Mouse (Mus musculus): Measurements from ENCODE around the gene Cped1.

The Cped1 gene

DNA sequence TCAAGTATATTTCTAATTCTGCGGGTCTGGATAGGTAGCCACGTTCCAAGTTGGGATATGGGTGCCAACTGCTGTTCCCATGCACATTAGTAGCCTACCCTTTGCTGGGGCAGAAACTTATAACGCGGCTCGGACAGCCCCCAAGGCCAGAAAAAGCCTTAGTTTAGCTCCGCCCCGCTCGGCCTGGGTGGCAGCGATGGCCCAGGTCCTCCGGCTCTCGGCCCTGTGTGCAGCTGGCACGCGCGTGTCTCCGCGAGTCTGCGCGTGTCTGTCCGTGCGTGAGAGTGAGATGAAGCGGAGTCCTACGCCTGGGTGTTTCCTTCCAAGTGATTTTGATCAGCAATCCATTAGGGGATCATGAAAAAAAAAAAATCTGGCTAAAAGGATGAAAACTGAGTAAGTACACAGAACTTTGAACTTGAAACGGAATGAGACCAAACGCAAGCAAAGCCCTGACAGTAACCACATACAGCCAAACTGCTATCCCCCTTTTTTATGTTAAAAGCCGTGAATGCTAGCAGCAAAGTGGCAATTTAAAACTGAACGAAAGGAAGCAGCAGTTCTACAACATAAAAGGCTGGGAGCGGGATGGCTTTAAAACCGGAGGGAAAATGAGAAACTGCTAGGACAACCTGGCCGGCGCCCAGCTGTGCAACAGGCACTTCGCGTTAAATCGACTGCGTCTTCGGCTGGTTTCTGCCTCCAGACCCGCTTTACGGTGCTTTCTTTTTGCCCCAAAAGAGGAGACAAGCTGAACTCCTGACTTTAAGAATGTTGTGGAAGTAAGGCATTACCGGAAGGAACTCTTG lies at the start of gene Cped1:
Gene Cped1 (plus strand): TSS at position 185 of the 809 bp plus-strand sequence.
- no peak for DNase-seq

DNA sequence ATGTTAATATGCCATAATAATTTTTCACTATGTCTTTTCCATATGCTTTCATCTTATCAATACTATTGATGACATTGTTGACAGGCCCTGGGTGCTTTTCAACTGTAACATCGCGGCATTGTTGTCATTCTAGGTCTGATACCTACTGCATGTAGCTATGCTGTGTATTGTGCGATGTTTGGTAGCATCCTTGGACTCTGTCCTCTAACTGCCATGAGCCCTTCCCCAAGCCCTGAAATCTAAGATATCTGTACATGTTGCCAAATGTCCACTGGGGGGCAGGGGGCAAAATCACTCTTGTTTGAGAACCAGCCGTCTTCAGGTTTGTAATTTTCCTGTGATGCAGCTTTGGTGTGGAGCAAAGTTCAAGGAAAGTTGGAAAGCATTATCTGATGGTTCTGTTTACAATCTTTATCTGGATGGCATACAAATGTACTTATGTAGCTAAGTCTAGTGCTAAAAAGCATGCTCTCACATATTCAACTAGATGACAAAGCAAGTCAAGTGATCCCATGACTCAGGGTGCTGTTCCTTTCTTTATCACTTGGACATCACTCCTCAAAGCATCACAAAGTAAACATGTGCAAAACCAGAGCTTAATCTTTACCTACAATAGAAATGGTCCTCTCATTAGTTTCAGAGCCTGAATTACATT lies 47.6 kb upstream of the Cped1 start:
- no peak for DNase-seq

DNA sequence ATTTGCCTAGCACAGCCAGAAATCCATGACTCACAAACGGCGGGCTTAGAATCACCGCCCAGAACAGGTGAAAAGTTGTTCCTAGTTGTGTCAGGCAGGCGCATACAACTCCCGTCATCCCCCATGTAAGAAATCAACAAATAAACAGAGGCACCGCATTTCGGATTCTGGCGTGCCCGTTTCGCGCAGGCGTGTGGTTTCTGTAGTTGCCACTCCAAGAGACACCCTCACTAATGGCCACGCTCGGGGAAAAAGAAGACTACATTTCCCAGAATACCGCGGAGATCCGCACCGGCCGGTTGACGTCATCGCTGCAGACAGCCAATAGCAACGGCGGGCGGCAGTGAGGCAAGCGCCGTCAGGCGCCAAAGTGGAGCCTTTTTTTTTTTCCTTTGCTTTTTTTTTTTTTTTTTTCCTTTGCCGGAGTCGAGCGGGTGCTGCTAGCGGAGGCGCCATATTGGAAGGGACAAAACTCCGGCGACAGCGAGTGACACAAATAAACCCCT lies 36.4 kb upstream of the Cped1 start, which contains the start of gene Ing3:
Gene Ing3 (plus strand): TSS at position 346 of the 506 bp plus-strand sequence.
- peak; percentile 96 for DNase-seq

DNA sequence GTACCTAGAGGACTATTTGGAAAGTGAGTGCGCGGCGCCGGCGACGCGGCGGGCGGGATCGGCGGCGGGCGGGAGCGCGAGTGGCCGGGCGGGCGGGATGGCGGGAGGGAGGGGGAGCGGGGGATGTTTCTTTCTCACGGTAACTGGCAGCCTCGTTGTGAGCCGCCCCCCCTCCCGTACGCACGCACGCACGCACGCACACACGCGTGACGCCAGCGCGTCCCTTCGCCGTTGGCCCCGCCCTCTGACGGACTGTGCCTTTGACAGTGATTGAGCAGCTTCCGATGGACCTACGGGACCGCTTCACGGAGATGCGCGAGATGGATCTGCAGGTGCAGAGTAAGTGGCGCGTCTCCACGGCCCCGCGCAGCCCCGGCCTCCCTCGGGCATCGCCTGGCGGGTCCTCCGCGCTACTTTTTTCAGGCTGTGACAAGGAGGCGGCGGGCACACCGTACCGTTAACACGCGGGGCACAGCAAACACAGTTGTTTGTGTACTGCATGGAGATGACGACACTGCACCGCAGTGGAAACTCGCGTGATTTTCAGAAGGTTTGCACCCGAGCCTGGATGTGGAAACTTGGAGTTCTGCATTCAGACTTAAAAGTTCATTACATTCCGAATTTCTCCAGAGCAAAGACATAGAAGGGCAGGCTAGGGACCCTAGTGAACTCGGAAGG lies 35.8 kb upstream of the Cped1 start:
- DNase-seq, result peak; percentile 98

DNA sequence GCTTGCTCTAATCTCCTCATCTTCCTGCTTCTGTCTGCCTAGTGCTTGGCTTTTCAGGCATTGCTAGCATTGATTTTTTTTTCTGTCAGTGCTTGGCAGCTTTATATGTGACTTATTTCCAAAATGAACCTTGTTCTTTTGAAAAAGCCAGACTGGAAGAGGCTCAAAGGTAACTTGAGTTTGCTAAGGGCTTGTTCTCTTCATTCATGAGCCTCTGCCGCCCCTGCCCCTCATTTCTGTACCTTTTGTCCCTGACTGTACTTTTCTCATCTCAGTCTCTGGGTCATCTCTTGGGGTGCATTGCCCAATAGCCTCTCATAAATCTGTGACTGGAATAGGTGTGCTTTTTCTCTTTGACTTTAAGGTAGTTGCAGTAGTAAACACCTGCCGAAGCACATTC lies 35.0 kb upstream of the Cped1 start:
- no peak for DNase-seq

DNA sequence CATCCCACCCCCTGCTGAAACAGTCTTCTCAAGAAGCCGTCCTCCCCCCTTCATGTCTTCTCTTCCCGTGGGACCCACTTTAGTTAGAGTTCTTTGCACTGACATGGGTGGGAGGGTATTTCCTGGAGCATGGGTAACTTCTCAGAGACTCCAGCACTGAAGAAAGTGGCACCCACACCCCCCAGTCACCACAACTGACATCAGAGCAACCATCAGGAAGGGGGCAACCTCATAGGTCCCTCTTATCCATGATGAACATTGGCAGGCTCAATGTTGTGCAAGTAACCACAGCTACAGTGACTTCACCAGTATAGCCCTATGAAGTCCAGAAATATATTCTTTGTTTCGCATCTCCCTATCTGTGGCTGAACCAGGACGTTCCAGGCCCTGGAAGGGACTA lies 30.2 kb upstream of the Cped1 start:
- DNase-seq, result no peak

DNA sequence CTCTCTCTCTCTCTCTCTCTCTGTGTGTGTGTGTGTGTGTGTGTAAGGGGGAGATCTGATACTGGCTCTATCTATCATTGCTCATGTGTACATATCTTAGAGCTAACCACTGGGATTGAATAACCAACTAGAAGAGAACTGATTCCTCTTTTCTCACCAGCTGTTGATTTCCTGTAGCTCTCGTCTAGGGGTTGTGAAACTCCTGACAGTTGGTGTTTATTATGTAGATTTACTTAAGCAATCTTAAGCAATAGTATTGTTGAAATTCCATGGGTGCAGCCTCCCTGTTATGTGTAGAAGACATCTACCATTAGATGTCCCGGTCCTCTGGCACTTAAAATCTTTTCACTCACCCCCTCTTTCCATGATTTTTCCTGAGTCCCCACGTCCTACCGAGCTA lies 26.8 kb upstream of the Cped1 start:
- DNase-seq, result no peak

DNA sequence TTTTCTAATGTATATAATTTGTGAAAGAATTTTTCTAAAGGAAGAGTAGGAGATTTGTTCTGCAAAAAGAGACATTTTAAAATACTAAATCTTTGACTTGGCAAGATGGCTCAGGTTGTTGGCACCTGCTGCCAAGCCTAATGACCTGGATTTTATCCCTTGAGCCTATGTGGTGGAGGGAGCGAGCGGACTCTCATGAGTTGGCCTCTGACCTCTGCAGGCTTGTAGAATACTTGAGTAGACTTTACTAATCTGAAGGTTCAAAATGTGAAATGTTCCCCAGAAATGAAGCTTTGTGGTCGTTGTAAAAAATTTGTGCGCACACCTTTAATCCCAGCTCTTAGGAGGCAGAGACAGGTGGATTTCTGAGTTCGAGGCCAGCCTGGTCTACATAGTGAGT lies 25.8 kb upstream of the Cped1 start:
- no peak for DNase-seq

DNA sequence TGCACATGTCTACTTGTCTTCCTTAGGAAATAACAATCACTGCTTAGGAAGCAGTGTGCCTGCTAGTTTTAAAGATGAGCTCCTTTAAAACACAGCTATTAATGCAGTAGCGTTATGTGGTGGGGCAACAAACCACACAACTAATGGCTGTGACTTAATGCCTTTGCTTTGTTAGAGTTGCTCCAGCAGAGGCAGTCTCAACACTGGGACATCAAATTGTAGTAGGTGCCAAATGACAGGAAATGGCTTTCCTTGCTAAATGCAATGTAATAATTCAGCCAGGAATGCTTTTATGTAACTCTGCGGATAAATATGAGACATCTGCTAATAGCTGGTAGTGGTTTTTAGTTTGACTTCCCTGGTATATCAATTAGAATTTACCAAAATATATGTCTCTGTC lies 8.2 kb upstream of the Cped1 start:
- DNase-seq, result no peak

DNA sequence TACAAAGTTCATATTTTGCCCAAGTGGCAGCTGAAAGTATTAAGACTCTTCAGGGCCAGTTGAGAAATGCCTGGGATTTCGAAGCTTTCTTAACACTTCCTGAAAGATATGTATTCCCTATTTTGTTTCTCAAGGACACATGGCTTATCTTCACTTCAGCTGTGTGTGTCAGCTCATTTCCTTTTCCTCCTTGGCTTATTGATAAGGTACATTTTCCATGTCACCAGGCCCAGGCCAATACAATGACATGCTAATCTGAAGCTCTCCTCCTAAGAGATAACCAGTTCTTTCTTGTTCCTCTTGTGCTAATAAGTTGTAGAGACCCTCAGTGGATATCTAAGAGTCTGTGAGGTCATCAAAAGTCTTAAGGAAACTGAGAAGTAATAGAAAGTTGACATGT lies 4.6 kb upstream of the Cped1 start:
- no peak for DNase-seq

DNA sequence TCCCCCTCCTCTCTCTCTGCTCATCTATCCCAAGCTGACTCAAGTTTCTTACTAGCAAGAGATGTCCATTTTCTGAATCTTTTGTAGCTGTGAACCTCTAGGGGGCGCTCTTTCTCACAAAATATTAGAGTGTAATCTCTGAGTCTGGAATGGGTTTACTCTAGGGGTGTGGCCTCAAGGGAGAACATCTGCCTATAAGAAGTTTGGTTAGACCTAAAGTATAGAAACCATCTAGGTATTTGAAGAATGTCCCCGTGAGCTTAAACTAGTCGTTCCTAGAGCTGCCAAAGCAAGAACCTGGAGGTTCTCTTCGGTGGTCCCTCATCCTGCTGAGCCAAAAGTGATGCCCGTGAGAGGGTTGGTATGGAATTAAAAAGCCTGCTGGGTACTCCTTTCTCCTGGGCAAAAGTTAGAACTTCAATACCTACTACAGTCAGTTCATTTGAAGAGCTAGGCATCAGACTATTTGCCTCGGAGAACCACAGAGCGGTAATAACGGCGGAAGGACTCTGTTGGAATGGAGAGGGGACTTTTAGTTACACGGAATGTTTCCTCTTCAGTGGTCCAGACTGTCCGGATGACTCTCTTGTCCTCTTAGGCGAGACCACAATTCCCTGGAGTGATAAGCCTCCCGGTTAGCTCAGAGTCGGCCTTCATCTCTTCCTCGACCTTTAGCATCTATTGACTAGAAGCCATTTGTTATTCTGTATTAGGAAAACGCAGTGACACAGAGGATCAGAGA lies 555 bp upstream of the Cped1 start:
- peak; percentile 8 for DNase-seq

DNA sequence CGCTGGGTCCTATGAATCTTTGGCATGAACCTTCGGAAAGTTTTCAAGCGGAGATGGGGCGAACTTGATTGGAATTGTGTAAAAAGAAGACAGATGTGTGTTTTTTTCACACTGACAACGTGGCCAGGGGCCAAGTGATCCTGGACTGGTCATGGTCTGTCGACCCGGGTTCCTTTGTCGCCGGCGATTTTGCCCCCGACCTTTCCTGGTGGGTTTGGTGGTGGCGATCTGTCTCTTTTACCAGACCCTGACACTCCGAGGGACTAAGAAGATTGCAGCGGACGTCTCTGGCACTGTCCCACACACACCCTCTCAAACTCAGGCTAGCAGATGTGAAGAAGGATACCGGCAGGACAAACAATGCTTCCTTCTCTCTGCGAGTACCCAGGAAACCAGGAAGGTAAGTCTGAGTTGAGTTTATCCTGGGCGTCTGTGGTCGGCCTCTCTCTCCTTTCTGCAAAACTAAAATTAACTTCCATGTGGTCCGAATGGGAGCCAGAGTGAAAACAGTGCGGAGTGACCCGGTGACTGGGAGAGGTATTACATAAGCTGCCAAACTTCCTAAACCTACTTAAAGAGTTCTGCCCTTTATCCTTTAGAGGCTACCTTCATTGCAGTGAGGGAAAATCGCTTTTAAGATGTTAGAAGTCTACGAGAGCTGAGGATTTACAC lies 1.1 kb downstream of the Cped1 start:
- no peak for DNase-seq

DNA sequence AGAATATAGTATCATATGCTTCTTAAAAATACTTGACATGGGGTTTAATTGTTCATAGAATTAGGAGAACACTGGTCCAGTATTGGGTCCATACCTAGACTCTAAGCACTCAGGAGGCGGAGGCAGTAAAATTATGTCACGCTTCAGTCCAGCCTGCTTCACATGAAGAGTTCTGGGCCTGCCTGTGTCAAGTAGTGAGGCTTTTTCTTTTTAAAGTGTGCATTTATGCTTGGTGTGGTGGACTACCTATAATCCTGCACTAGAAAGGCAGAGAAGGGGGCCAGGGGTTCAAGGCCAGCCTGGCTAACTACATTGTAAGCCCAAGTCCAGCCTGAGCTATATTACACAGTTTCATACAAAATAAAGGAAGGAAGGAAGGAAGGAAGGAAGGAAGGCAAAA lies 1.8 kb downstream of the Cped1 start:
- DNase-seq, result no peak

DNA sequence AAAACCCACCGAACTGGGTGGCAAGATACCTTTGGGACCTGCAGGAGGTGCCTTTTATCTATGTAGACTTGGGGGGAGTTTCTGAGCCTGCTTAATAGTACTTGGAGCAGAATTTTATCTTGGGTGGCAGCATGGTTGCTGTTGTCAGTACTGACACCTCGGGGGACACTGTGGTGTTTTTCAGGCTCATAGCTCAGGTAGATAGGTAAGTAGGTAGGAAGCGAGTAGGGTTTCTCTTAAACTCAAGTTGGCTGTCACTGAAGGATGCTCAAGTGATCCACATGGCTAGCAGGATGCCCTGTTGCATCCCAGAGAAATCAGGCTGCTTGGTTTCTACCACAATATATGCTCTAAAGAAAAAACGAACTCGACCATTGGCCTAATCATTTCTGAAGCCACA lies 2.6 kb downstream of the Cped1 start:
- DNase-seq, result no peak

DNA sequence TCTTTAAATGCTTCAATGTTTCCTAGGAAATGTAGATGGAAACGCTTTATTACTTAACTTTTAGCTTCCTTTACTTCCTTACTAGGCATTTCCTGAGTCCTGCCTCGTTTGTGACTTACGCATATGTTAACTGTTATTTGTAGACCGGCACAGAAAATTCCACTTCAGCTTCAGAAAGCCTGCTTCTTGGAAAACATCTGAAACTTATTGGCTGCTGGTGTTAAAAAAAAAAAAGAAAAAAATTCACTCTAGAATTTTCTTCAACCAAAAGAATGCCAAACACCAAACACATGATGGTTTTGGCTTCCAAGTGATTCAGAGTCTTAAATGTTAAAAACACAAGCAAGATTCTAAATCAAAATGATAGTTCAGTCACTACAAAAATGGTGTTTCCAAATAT lies 3.4 kb downstream of the Cped1 start:
- DNase-seq, result no peak

DNA sequence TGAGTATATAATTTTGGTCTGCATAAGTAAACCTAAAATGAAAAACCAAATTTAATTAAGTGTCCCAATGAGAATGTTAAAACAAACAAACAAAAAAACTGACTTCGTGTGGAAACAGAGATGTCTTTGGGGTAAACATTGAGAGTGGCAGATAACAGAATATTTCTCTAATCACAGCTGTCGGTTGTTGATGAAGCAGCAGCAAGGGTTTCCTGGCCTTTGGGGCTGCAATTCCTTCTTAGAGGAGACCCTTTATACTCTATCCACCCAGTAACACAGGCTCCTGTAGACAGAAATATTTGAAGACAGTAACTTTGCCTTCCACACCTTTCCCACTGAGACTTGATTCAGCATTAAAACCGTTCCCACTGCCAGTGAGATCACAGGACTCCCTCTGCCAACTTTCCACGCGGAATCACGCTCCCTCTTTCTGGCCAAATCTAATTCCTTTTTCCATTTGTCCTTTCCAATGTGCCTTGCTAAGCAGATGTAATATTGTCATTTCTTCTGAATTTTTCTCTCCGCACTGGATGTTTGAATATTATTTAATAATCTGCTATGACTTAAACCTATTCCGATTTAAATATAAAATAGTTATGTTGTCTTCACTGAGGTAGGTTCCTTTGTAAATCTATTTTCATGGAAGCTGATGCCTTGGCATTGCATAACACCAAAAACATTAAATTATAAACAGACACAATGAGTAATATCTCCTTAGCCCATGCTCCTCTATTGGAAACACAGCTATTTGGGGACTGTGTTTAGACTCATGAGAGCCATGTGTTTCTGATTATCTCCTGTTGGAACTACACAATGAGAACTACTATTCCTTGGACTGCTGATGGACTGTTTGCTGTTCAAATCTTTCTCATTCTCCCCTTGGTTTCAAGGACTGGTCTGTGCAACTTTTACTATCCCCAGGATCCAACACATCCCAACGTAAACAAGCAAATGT lies 4.7 kb downstream of the Cped1 start:
- DNase-seq, result no peak

DNA sequence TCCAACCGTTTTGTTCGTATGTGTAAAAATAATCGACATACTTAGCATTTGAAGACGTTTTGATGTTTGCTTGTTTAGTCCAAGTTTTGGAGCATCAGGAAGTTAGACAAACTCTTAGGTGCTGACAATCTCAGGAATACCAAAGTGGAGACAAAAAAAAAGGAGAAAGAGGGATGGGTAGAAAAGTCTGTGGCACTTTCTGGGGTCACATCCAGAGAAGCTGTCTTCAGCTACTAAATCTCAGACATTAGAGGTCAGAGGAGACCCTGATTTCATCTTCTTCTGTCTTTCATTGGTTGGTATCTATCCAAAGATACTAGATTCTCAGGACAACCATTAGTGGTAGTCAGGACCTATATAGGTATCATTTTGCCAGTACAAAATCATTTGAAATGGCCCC lies 5.4 kb downstream of the Cped1 start:
- no peak for DNase-seq

DNA sequence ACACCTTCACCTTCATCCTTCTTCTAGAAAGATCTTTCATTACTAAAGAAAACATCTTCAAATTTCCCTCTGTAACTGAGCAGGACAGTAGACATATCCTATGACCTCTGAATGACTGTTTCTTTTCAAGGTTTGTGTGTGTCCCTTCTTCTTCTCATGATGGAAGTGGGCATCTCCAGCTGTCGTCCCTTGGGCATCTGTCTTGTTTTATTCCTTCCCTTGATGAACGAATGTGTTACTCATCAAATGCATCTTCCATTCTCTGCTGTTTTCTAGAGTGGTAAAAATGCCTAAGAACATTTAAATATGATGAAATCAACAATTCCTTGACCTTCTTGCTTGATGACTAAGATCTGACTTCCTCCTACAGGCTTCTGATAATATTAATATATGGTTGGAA lies 7.4 kb downstream of the Cped1 start:
- no peak for DNase-seq

DNA sequence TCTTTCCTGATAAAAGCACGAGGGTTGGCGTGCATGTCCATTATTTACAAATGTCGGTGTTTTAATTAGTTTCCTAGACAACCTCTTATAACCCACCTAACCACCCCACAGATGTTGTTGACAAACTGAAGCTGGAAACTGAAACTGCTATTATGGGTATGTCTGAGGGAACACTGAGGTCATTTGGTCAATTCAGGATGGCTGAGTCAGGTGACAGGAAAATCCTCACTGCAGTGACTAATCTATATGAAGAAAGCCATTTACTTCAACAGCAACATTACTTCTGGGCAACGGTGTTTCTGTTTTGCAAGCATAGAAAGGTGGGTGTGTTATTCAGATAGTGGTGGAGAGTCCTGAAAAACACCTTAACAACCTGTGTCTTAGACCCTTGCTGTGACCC lies 12.4 kb downstream of the Cped1 start:
- no peak for DNase-seq

DNA sequence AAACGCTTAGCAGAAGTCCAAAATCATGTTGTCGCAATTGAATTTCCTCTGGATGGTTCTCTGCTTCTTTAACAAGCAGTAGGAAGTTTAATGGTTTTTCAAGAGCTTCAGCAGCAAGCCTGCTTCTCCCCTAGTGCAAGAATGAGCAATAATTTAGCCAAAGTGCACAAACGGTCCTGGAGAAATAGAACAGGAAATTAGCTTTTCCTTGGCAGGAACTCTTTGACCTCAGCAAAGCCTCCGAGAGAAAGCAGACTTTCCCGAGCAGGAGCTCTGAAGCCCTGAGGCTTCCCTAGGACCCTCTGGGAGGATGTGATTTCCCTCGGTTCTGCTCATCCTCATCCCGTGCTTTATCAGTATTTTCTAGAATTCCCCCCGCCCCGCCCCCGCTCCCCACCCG lies 13.3 kb downstream of the Cped1 start:
- no peak for DNase-seq

DNA sequence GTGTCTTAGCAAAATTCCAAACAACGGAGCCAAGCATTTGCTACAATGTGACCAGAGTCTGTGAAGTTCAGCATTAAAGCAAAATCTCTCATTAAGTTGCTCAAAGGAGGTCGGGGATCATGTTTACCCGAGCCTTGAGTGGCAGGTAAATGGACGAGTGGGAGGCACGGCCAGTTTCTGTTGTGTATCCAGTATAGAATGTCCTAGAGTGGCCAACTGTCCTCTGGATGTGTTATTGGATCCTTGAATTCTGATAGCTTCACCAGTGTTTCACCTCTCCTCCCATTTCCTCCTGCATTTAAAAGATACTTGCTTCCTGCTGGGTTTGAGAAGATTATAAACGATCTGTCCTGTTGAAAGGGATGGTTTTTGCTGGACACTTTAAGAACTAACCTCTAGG lies 14.4 kb downstream of the Cped1 start:
- no peak for DNase-seq
